Mouse (Mus musculus): ENCODE data around the gene Pcbp2.

DNA sequence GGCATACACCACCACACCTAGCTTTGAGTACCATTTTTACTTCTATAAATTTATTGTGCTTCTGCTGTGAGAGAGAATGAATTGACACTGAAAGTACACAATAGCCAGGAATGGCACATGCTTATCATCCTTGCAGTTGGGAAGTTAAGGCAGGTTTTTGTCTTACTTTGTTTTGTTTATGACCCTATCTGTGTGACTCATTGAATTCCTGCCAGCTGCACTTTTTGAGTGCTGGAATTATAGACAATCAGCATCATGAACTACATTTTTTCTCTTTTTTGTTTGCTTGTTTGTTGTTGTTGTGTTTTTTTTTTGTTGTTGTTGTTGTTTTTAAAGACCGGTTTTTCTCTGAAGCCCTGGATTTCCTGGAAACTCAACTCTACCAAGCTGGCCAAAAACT lies 49.4 kb upstream of the Pcbp2 start:
- TF ChIP-seq CTCF (IDR thresholded peaks at IDR 0.05; ENCODE audit: borderline replicate concordance, insufficient read depth, low read depth, low read length) = no peak
- no peak for TF ChIP-seq POLR2A (IDR thresholded peaks at IDR 0.05; ENCODE audit: borderline replicate concordance, insufficient read depth, low read length)
